Mouse (Mus musculus): ENCODE measurements around the gene Zbtb7a.
A peak's percentile ranks its signal among the peaks of the same experiment; 100 is the strongest.

Gene Zbtb7a

GRCm38 (mm10) chr10:81190236-81190911, 55.4 kb downstream of the Zbtb7a start:
- no peak for DNase-seq (ENCODE audit: low spot score)

GRCm38 (mm10) chr10:81190912-81191321, 55.9 kb downstream of the Zbtb7a start:
- no peak for DNase-seq (ENCODE audit: low spot score)

GRCm38 (mm10) chr10:81191342-81191982, 56.4 kb downstream of the Zbtb7a start:
- no peak for DNase-seq (ENCODE audit: low spot score)

GRCm38 (mm10) chr10:81192270-81192967, 57.4 kb downstream of the Zbtb7a start:
- peak; percentile 74 for DNase-seq (ENCODE audit: low spot score)

- no peak for DNase-seq (ENCODE audit: low spot score)
Measured at GRCm38 (mm10) chr10:81192968-81193501, 58.0 kb downstream of the Zbtb7a start.

- DNase-seq (ENCODE audit: low spot score): no peak
Measured at GRCm38 (mm10) chr10:81193991-81194774, 59.2 kb downstream of the Zbtb7a start.

GRCm38 (mm10) chr10:81195300-81195699, 60.3 kb downstream of the Zbtb7a start:
- DNase-seq (ENCODE audit: low spot score): no peak

- no peak for DNase-seq (ENCODE audit: low spot score)
Measured at GRCm38 (mm10) chr10:81196470-81197065, 61.5 kb downstream of the Zbtb7a start.

- no peak for DNase-seq (ENCODE audit: low spot score)
Measured at GRCm38 (mm10) chr10:81197305-81197704, 62.3 kb downstream of the Zbtb7a start.

GRCm38 (mm10) chr10:81198230-81198629, 63.2 kb downstream of the Zbtb7a start:
- DNase-seq (ENCODE audit: low spot score): no peak

- no peak for DNase-seq (ENCODE audit: low spot score)
Measured at GRCm38 (mm10) chr10:81198990-81199389, 64.0 kb downstream of the Zbtb7a start.

- DNase-seq (ENCODE audit: low spot score): no peak
Measured at GRCm38 (mm10) chr10:81200141-81200540, 65.1 kb downstream of the Zbtb7a start.

- DNase-seq (ENCODE audit: low spot score): no peak
Measured at GRCm38 (mm10) chr10:81200605-81201287, 65.7 kb downstream of the Zbtb7a start.

GRCm38 (mm10) chr10:81201807-81202758, 67.1 kb downstream of the Zbtb7a start, which contains the start of gene Nmrk2:
TSS of gene Nmrk2 (minus strand) at chr10:81202051.
- no peak for DNase-seq (ENCODE audit: low spot score)

All from layer of hippocampus, adult 9-10 months (tissue).